14 mouse cellular contexts compared by ENCODE assay signal in genomic region chr1:182897506-182898138, GRCm38 (mm10). TPM values are rescaled to one million over a fixed set of nuclear protein-coding genes. Genes with fewer than 3 reads are reported as not detected.
A peak's percentile ranks its signal among the peaks of the same experiment; 100 is the strongest.
DNase-seq lines count a peak whose midpoint lies in the region; ATAC-seq and TF ChIP-seq lines count a peak whose summit lies in the region.
"Had no signal": no experiment of that assay in that cellular context is flagged by ENCODE, and none has a peak within 500 bp of the region (broad histone marks: within the 10 kb centered on the region; RNA-seq: fewer than 3 reads in every experiment).

No protein-coding gene starts in this region.

- no peak overlapping the region for H3K9ac ChIP-seq in hindbrain, embryonic 11.5 days (ENCODE audit: low read depth, low read length)
- no peak overlapping the region for H3K9ac ChIP-seq in hindbrain, embryonic 12.5 days
- H3K9ac ChIP-seq: embryonic facial prominence, embryonic 13.5 days; heart, embryonic 15.5 days; liver, embryonic 15.5 days had no signal

- H3K27ac ChIP-seq in hindbrain, embryonic 10.5 days = peak overlapping the region; percentile 43; the same call in 1 of the 2 replicates
- H3K27ac ChIP-seq in hindbrain, embryonic 11.5 days (ENCODE audit: low read depth, low read length) = no peak overlapping the region
- peak overlapping the region; percentile 13; the same call in 1 of the 2 replicates for H3K27ac ChIP-seq in hindbrain, embryonic 12.5 days
- H3K27ac ChIP-seq in olfactory bulb, adult 2 months (ENCODE audit: insufficient read depth, low read depth, low read length) = peak overlapping the region; percentile 23; the same call in 1 of the 2 replicates
- H3K27ac ChIP-seq: embryonic facial prominence, embryonic 13.5 days; heart, embryonic 15.5 days; liver, embryonic 15.5 days had no signal

- WGBS in hindbrain, embryonic 10.5 days = 76% methylated on average over 12 of the region's 12 CpGs
- WGBS in hindbrain, embryonic 11.5 days = 68% methylated on average over 12 of the region's 12 CpGs
- 65% methylated on average over 12 of the region's 12 CpGs for WGBS in hindbrain, embryonic 12.5 days
- WGBS in olfactory bulb, adult 2 months = 31% methylated on average over 12 of the region's 12 CpGs

- TF ChIP-seq POLR2A in olfactory bulb, adult 2 months (IDR thresholded peaks at IDR 0.05; ENCODE audit: insufficient read depth, low read depth, low read length) = no peak

- DNase-seq in hindbrain, embryonic 10.5 days (ENCODE audit: low spot score) = no peak
- no peak for DNase-seq in hindbrain, embryonic 11.5 days (ENCODE audit: low spot score)
- DNase-seq in right cerebral cortex, postnatal 25 days = peak; percentile 39
- DNase-seq in right cerebral cortex, postnatal 36 days (ENCODE audit: low spot score in 2 of 2) = no peak
- no peak for DNase-seq in lung, postnatal 36 days
- DNase-seq: kidney, adult 9 months; spleen, adult 18-20 months had no signal

- H3K4me1 ChIP-seq in hindbrain, embryonic 10.5 days (replicated peaks) = peaks cover 11% of the 10 kb centered on the region
- no peaks in the 10 kb centered on the region for H3K4me1 ChIP-seq in hindbrain, embryonic 11.5 days (replicated peaks; ENCODE audit: control insufficient read depth, insufficient read depth, low read length)
- peaks cover 15% of the 10 kb centered on the region for H3K4me1 ChIP-seq in hindbrain, embryonic 12.5 days
- H3K4me1 ChIP-seq in olfactory bulb, adult 2 months (ENCODE audit: control insufficient read depth, insufficient read depth, low read length) = peaks cover 23% of the 10 kb centered on the region
- H3K4me1 ChIP-seq: embryonic facial prominence, embryonic 13.5 days; liver, embryonic 15.5 days had no signal

- no peak overlapping the region for H3K4me3 ChIP-seq in hindbrain, embryonic 10.5 days
- H3K4me3 ChIP-seq in hindbrain, embryonic 11.5 days (ENCODE audit: low read depth, low read length) = no peak overlapping the region
- no peak overlapping the region for H3K4me3 ChIP-seq in hindbrain, embryonic 12.5 days
- H3K4me3 ChIP-seq in olfactory bulb, adult 2 months (ENCODE audit: insufficient read depth, low read depth, low read length) = no peak overlapping the region
- H3K4me3 ChIP-seq: embryonic facial prominence, embryonic 13.5 days; heart, embryonic 15.5 days; liver, embryonic 15.5 days had no signal

- TF ChIP-seq CTCF in olfactory bulb, adult 2 months (IDR thresholded peaks at IDR 0.05; ENCODE audit: insufficient read depth, low read depth, low read length) = no peak

- H3K4me2 ChIP-seq in hindbrain, embryonic 11.5 days (replicated peaks; ENCODE audit: low read depth, low read length) = no peak overlapping the region
- no peak overlapping the region for H3K4me2 ChIP-seq in hindbrain, embryonic 12.5 days (replicated peaks)
- H3K4me2 ChIP-seq: embryonic facial prominence, embryonic 13.5 days; heart, embryonic 15.5 days; liver, embryonic 15.5 days had no signal

- H3K9me3 ChIP-seq in hindbrain, embryonic 10.5 days = no peaks in the 10 kb centered on the region
- H3K9me3 ChIP-seq in hindbrain, embryonic 11.5 days (ENCODE audit: control insufficient read depth, low read length) = no peaks in the 10 kb centered on the region
- H3K9me3 ChIP-seq in hindbrain, embryonic 12.5 days (replicated peaks) = no peaks in the 10 kb centered on the region
- H3K9me3 ChIP-seq: embryonic facial prominence, embryonic 13.5 days; heart, embryonic 15.5 days; liver, embryonic 15.5 days had no signal

- no peaks in the 10 kb centered on the region for H3K27me3 ChIP-seq in hindbrain, embryonic 10.5 days (ENCODE audit: insufficient read depth, poor library complexity, severe bottlenecking)
- H3K27me3 ChIP-seq in hindbrain, embryonic 11.5 days (ENCODE audit: control insufficient read depth, insufficient read depth, low read length) = no peaks in the 10 kb centered on the region
- no peaks in the 10 kb centered on the region for H3K27me3 ChIP-seq in hindbrain, embryonic 12.5 days
- H3K27me3 ChIP-seq: embryonic facial prominence, embryonic 13.5 days; heart, embryonic 15.5 days; liver, embryonic 15.5 days had no signal

- ATAC-seq in hindbrain, embryonic 11.5 days (ENCODE audit: low FRiP score) = no peak
- peak; percentile 83 for ATAC-seq in hindbrain, embryonic 12.5 days (ENCODE audit: low FRiP score)
- no peak for ATAC-seq in megakaryocyte progenitor cell, adult 5-6 weeks (replicated peaks; ENCODE audit: poor library complexity)

- no peaks in the 10 kb centered on the region for H3K36me3 ChIP-seq in hindbrain, embryonic 10.5 days
- no peaks in the 10 kb centered on the region for H3K36me3 ChIP-seq in hindbrain, embryonic 11.5 days (ENCODE audit: control insufficient read depth, insufficient read depth, low read length)
- no peaks in the 10 kb centered on the region for H3K36me3 ChIP-seq in hindbrain, embryonic 12.5 days
- H3K36me3 ChIP-seq: embryonic facial prominence, embryonic 13.5 days; heart, embryonic 15.5 days; liver, embryonic 15.5 days had no signal

RNA-seq across cellular contexts. Expression of gene Tlr5, which starts 57.0 kb away (rescaled TPM):
- 0.33 and 0.42 TPM in 2 replicates for polyA plus RNA-seq in hindbrain, embryonic 10.5 days (2016; fragmentation: Nextera tagmentation; extraction: Ambion mirVana)
- 0.96 and 1.3 TPM in 2 replicates for polyA plus RNA-seq in hindbrain, embryonic 11.5 days (2014; fragmentation: Nextera tagmentation; extraction: Ambion mirVana)
- 0.23 and 0.56 TPM in 2 replicates for polyA plus RNA-seq in hindbrain, embryonic 12.5 days (2016; fragmentation: Nextera tagmentation; extraction: Ambion mirVana)
- polyA plus RNA-seq in olfactory bulb, adult 2 months (2012; ENCODE audit: insufficient read depth, insufficient read length, low replicate concordance, missing spikeins) = not detected in 2 replicates
- total RNA-seq in megakaryocyte progenitor cell, adult 5-6 weeks (2015) = 0.57 and 2.2 TPM in 2 replicates
- 0.50 TPM in 1 of 2 replicates, not detected in the other for total RNA-seq in megakaryocyte progenitor cell, adult 5-6 weeks (2017)
- total RNA-seq: MEL had no signal
